Mouse (Mus musculus) heart, postnatal 25 days (tissue): ENCODE results near the gene Slc3a2. TPM values are rescaled to one million over a fixed set of nuclear protein-coding genes. Genes with fewer than 3 reads are reported as not detected.
"Not testable (repeated sequence)": the region's sequence is repeated elsewhere in the genome, so short reads cannot be mapped to it uniquely, and the experiment has no call there.

Source experiments
- DNase-seq: peaks from one replicate; pipeline ENCODE4 v3.0.0; 2022; ENCODE audit warnings: low spot score
- intact Hi-C: fragments of 180-260 bp; cut with DNase I; formaldehyde crosslinking; loops from one replicate; pipeline ENCODE4 v1.15.1; 2025
- total RNA-seq, 2 experiments: library from RNA; stranded (reverse); gene quantifications; 2 replicates each; pipeline ENCODE4 v1.2.3; 2021

Gene Slc3a2
- total RNA-seq, 2 experiments from 2014 or later = 36.1 to 38.0 TPM

GRCm38 (mm10) chr19:8734334-8734733, 11.2 kb upstream of the Slc3a2 start:
- intact Hi-C loops = no loop called here
- DNase-seq = no peak

GRCm38 (mm10) chr19:8728335-8729099, 5.3 kb upstream of the Slc3a2 start:
- intact Hi-C loops, DNase-seq: not testable (repeated sequence)

- intact Hi-C loops = no loop called here
- no peak for DNase-seq
Measured at GRCm38 (mm10) chr19:8727495-8728114, 4.4 kb upstream of the Slc3a2 start.

GRCm38 (mm10) chr19:8726609-8727390, 3.6 kb upstream of the Slc3a2 start:
- DNase-seq = no peak
- intact Hi-C loops = no loop called here

GRCm38 (mm10) chr19:8725081-8725613, 2.0 kb upstream of the Slc3a2 start:
- DNase-seq = no peak
- intact Hi-C loops = loop anchor here (2.0 kb wide), 1 partner anchor 14 kb away; no protein-coding TSS in a partner anchor

- DNase-seq = no peak
- intact Hi-C loops = loop anchor here (2.0 to 5.0 kb wide), 2 partner anchors 14 to 93 kb away; partner anchors contain the start of gene Ttc9c
Measured at GRCm38 (mm10) chr19:8724392-8724791, 1.2 kb upstream of the Slc3a2 start.

- intact Hi-C loops = loop anchor here (2.0 to 5.0 kb wide), 2 partner anchors 15 to 94 kb away; partner anchors contain the start of gene Ttc9c
- no peak for DNase-seq
Measured at GRCm38 (mm10) chr19:8723574-8724346, 591 bp upstream of the Slc3a2 start.

GRCm38 (mm10) chr19:8722559-8722906, 636 bp downstream of the Slc3a2 start:
- no peak for DNase-seq
- intact Hi-C loops = loop anchor here (5.0 kb wide), 1 partner anchor 95 kb away; the partner anchor contains the start of gene Ttc9c

- intact Hi-C loops = loop anchor here (5.0 kb wide), 1 partner anchor 95 kb away; the partner anchor contains the start of gene Ttc9c
- no peak for DNase-seq
Measured at GRCm38 (mm10) chr19:8722021-8722420, 1.1 kb downstream of the Slc3a2 start.

GRCm38 (mm10) chr19:8721378-8721777, 1.8 kb downstream of the Slc3a2 start:
- intact Hi-C loops = loop anchor here (5.0 kb wide), 1 partner anchor 96 kb away; the partner anchor contains the start of gene Ttc9c
- no peak for DNase-seq

GRCm38 (mm10) chr19:8719037-8719436, 4.1 kb downstream of the Slc3a2 start:
- not testable (repeated sequence) for DNase-seq
- intact Hi-C loops = loop anchor here (10.0 kb wide), 1 partner anchor 396 kb away; no protein-coding TSS in a partner anchor

- intact Hi-C loops = loop anchor here (10.0 kb wide), 1 partner anchor 396 kb away; no protein-coding TSS in a partner anchor
- DNase-seq = no peak
Measured at GRCm38 (mm10) chr19:8718357-8718756, 4.8 kb downstream of the Slc3a2 start.

GRCm38 (mm10) chr19:8716767-8717475, 6.2 kb downstream of the Slc3a2 start:
- no peak for DNase-seq
- intact Hi-C loops = loop anchor here (10.0 kb wide), 1 partner anchor 398 kb away; no protein-coding TSS in a partner anchor

GRCm38 (mm10) chr19:8715868-8716766, 7.1 kb downstream of the Slc3a2 start:
- no peak for DNase-seq
- intact Hi-C loops = loop anchor here (10.0 kb wide), 1 partner anchor 399 kb away; no protein-coding TSS in a partner anchor

GRCm38 (mm10) chr19:8714653-8715481, 8.3 kb downstream of the Slc3a2 start:
- intact Hi-C loops = loop anchor here (10.0 kb wide), 1 partner anchor 400 kb away; no protein-coding TSS in a partner anchor

GRCm38 (mm10) chr19:8713997-8714652, 9.0 kb downstream of the Slc3a2 start:
- intact Hi-C loops = loop anchor here (10.0 kb wide), 1 partner anchor 401 kb away; no protein-coding TSS in a partner anchor

More at GRCm38 (mm10) chr19:8714653-8715481, 8.3 kb downstream of the Slc3a2 start:
- DNase-seq = no peak

More at GRCm38 (mm10) chr19:8713997-8714652, 9.0 kb downstream of the Slc3a2 start:
- no peak for DNase-seq
